Mouse (Mus musculus): Measurements from ENCODE around the gene Wasl.

- TF ChIP-seq CTCF (IDR thresholded peaks at IDR 0.05; ENCODE audit: borderline replicate concordance, insufficient read depth, low read depth, low read length): no peak
- TF ChIP-seq POLR2A (IDR thresholded peaks at IDR 0.05; ENCODE audit: borderline replicate concordance, insufficient read depth, low read length): no peak
Observed at GRCm38 (mm10) chr6:24570278-24570677, 94.5 kb downstream of the Wasl start.

Measured in cerebellum, adult 2 months (tissue).